Mouse (Mus musculus) heart, embryonic 11.5 days (tissue): ENCODE results near the gene Fabp7. TPM values are rescaled to one million over a fixed set of nuclear protein-coding genes. Genes with fewer than 3 reads are reported as not detected.

Source experiments
- ATAC-seq: fragments of 200-750 bp; cut with Nextera tagmentation; replicated peaks from 2 replicates; pipeline ENCODE4 v1.8.0; 2017; ENCODE audit warnings: moderate library complexity; ENCODE audit not compliant: insufficient number of reproducible peaks, low FRiP score, low TSS enrichment
- H3K27ac ChIP-seq: fragments of 300-500 bp; sonication (generic); 2 replicates; pipeline ENCODE4 v1.5.1; 2014; ENCODE audit warnings: mild to moderate bottlenecking, low read depth, low read length
- H3K27me3 ChIP-seq: fragments of 300-500 bp; sonication (generic); 2 replicates; pipeline ENCODE4 v1.6.1; 2014; ENCODE audit warnings: mild to moderate bottlenecking, low read length, mixed read lengths; ENCODE audit not compliant: control insufficient read depth, insufficient read depth
- H3K36me3 ChIP-seq: fragments of 300-500 bp; sonication (generic); 2 replicates; pipeline ENCODE4 v1.6.1; 2014; ENCODE audit warnings: mild to moderate bottlenecking, low read length, moderate library complexity, mixed read lengths; ENCODE audit not compliant: control insufficient read depth, insufficient read depth
- H3K4me1 ChIP-seq: fragments of 300-500 bp; sonication (generic); 2 replicates; pipeline ENCODE4 v1.6.1; 2014; ENCODE audit warnings: low read length; ENCODE audit not compliant: control insufficient read depth, insufficient read depth
- H3K4me2 ChIP-seq: fragments of 300-500 bp; sonication (generic); 2 replicates; pipeline ENCODE4 v1.6.1; 2014; ENCODE audit warnings: mild to moderate bottlenecking, moderate library complexity
- H3K4me3 ChIP-seq: fragments of 300-500 bp; sonication (generic); 2 replicates; pipeline ENCODE4 v1.5.1; 2014; ENCODE audit warnings: low read depth, low read length
- H3K9ac ChIP-seq: fragments of 300-500 bp; sonication (generic); 2 replicates; pipeline ENCODE4 v1.6.1; 2014; ENCODE audit warnings: mild to moderate bottlenecking, low read depth, low read length, moderate library complexity
- H3K9me3 ChIP-seq: fragments of 300-500 bp; sonication (generic); replicated peaks from 2 replicates; pipeline ENCODE4 v1.6.1; 2016; ENCODE audit warnings: low read length; ENCODE audit not compliant: control insufficient read depth
- WGBS: fragments of 180-500 bp; shearing (Covaris S2); extraction: QIAGEN DNeasy Blood & Tissue Kit; methylation state at CpG from one replicate; pipeline ENCODE4 v1.1.7; 2014; ENCODE audit not compliant: insufficient replicate concordance; 5-methylcytosine and 5-hydroxymethylcytosine counted together
- polyA plus RNA-seq: library from polyadenylated mRNA; unstranded; fragments of >200 nt; fragmentation: Nextera tagmentation; extraction: Ambion mirVana; gene quantifications from 2 replicates; pipeline ENCODE4 v1.2.1, GENCODE M21; 2014

The Fabp7 gene
- polyA plus RNA-seq, 1 experiment from 2014 or later, result 3.9 TPM

GRCm38 (mm10) chr10:57755201-57755736 lies 29.4 kb upstream of the Fabp7 start:
- H3K27ac ChIP-seq, result no peak overlapping the region
- no peak overlapping the region for H3K9ac ChIP-seq
- H3K27me3 ChIP-seq, result no peaks in the 10 kb centered on the region
- H3K4me2 ChIP-seq, result no peak overlapping the region
- no peaks in the 10 kb centered on the region for H3K4me1 ChIP-seq
- H3K4me3 ChIP-seq, result no peak overlapping the region
- WGBS, result 81% methylated on average over 2 of the region's 2 CpGs
- no peaks in the 10 kb centered on the region for H3K9me3 ChIP-seq
- H3K36me3 ChIP-seq, result no peaks in the 10 kb centered on the region
- ATAC-seq, result no peak

GRCm38 (mm10) chr10:57758999-57759398 lies 25.7 kb upstream of the Fabp7 start:
- Histone ChIP-seq H3K27ac (no peak overlapping the region), H3K4me2 (no peak overlapping the region), H3K9me3 (no peaks in the 10 kb centered on the region), H3K36me3 (no peaks in the 10 kb centered on the region), H3K27me3 (no peaks in the 10 kb centered on the region), H3K4me3 (no peak overlapping the region), H3K9ac (no peak overlapping the region), H3K4me1 (no peaks in the 10 kb centered on the region)
- ATAC-seq, result no peak
- 81% methylated on average over 2 of the region's 2 CpGs for WGBS

- Histone ChIP-seq H3K4me1 (no peaks in the 10 kb centered on the region), H3K9ac (no peak overlapping the region), H3K4me2 (no peak overlapping the region), H3K27ac (no peak overlapping the region), H3K27me3 (no peaks in the 10 kb centered on the region), H3K4me3 (no peak overlapping the region), H3K9me3 (no peaks in the 10 kb centered on the region), H3K36me3 (no peaks in the 10 kb centered on the region)
- 61% methylated on average over 3 of the region's 3 CpGs for WGBS
- no peak for ATAC-seq
Observed at GRCm38 (mm10) chr10:57760694-57761093, 24.0 kb upstream of the Fabp7 start.

- Histone ChIP-seq H3K4me1 (no peaks in the 10 kb centered on the region), H3K27ac (no peak overlapping the region), H3K36me3 (no peaks in the 10 kb centered on the region), H3K27me3 (no peaks in the 10 kb centered on the region), H3K4me3 (no peak overlapping the region), H3K9me3 (no peaks in the 10 kb centered on the region), H3K4me2 (no peak overlapping the region), H3K9ac (no peak overlapping the region)
- ATAC-seq, result no peak
- 27% methylated on average over 1 of the region's 1 CpGs for WGBS
Observed at GRCm38 (mm10) chr10:57763044-57763443, 21.6 kb upstream of the Fabp7 start.

- no peaks in the 10 kb centered on the region for H3K36me3 ChIP-seq
- WGBS, result 51% methylated on average over 12 of the region's 13 CpGs
Observed at GRCm38 (mm10) chr10:57783289-57784130, 1.2 kb upstream of the Fabp7 start.

GRCm38 (mm10) chr10:57784131-57784875 lies 378 bp upstream of the Fabp7 start:
- 22% methylated on average over 7 of the region's 7 CpGs for WGBS
- Histone ChIP-seq H3K4me3 (no peak overlapping the region), H3K9me3 (no peaks in the 10 kb centered on the region), H3K27ac (no peak overlapping the region), H3K4me1 (peaks cover 3% of the 10 kb centered on the region; the same call in 1 of the 2 replicates), H3K4me2 (peak overlapping the region; percentile 35), H3K9ac (no peak overlapping the region), H3K27me3 (no peaks in the 10 kb centered on the region), H3K36me3 (no peaks in the 10 kb centered on the region)
- no peak for ATAC-seq

More at GRCm38 (mm10) chr10:57783289-57784130, 1.2 kb upstream of the Fabp7 start:
- Histone ChIP-seq H3K4me2 (no peak overlapping the region), H3K9me3 (no peaks in the 10 kb centered on the region), H3K27me3 (no peaks in the 10 kb centered on the region), H3K27ac (no peak overlapping the region), H3K4me1 (peaks cover 3% of the 10 kb centered on the region; the same call in 1 of the 2 replicates), H3K9ac (no peak overlapping the region), H3K4me3 (no peak overlapping the region)
- ATAC-seq, result no peak

GRCm38 (mm10) chr10:57785552-57785951 lies 871 bp downstream of the Fabp7 start:
- no peak for ATAC-seq
- Histone ChIP-seq H3K27me3 (no peaks in the 10 kb centered on the region), H3K36me3 (no peaks in the 10 kb centered on the region), H3K9ac (no peak overlapping the region), H3K4me2 (no peak overlapping the region), H3K4me1 (peaks cover 3% of the 10 kb centered on the region; the same call in 1 of the 2 replicates), H3K27ac (no peak overlapping the region), H3K4me3 (no peak overlapping the region), H3K9me3 (no peaks in the 10 kb centered on the region)
- 59% methylated on average over 2 of the region's 2 CpGs for WGBS

- no peaks in the 10 kb centered on the region for H3K27me3 ChIP-seq
- no peak overlapping the region for H3K4me2 ChIP-seq
- no peaks in the 10 kb centered on the region for H3K9me3 ChIP-seq
- ATAC-seq, result no peak
- no peak overlapping the region for H3K9ac ChIP-seq
- H3K27ac ChIP-seq, result no peak overlapping the region
- WGBS, result 82% methylated on average over 1 of the region's 1 CpGs
- H3K36me3 ChIP-seq, result no peaks in the 10 kb centered on the region
- H3K4me3 ChIP-seq, result no peak overlapping the region
- H3K4me1 ChIP-seq, result peaks cover 4% of the 10 kb centered on the region; the same call in 1 of the 2 replicates
Observed at GRCm38 (mm10) chr10:57792957-57793356, 8.3 kb downstream of the Fabp7 start.
